Mouse (Mus musculus) megakaryocyte progenitor cell, adult 5-6 weeks (primary cell): ENCODE data around the gene Prss44. TPM values are rescaled to one million over a fixed set of nuclear protein-coding genes. Genes with fewer than 3 reads are reported as not detected.

ENCODE experiments used
- ATAC-seq: replicated peaks from 2 replicates; pipeline ENCODE4 v1.8.0; 2016; ENCODE audit warnings: mild to moderate bottlenecking, moderate TSS enrichment, inconsistent platforms; ENCODE audit not compliant: poor library complexity
- total RNA-seq, 2 experiments: library from RNA; stranded (forward) in 1 of 2; stranded (reverse) in 1 of 2; fragments of 157-497, 149-512 nt in 1 of 2; fragments of 200-1000 nt in 1 of 2; gene quantifications; 2 replicates each; pipeline versions ENCODE4 v1.2.3 to v1.2.4; 2015 to 2017

Gene Prss44
- total RNA-seq, 2 experiments from 2014 or later: not detected

- ATAC-seq: peak; percentile 84
Measured at GRCm38 (mm10) chr9:110825832-110826231, 12.0 kb downstream of the Prss44 start.

GRCm38 (mm10) chr9:110826390-110826789 lies 12.6 kb downstream of the Prss44 start, which contains the start of gene Prss43:
TSS of gene Prss43 (plus strand) at chr9:110826690.
- no peak for ATAC-seq

- peak; percentile 34; the same call in 1 of the 2 replicates for ATAC-seq
Measured at GRCm38 (mm10) chr9:110833021-110833420, 19.2 kb downstream of the Prss44 start.

GRCm38 (mm10) chr9:110834411-110834810 lies 20.6 kb downstream of the Prss44 start, which contains the start of gene Prss45:
TSS of gene Prss45 (plus strand) at chr9:110834588.
- ATAC-seq: no peak

GRCm38 (mm10) chr9:110834961-110835360 lies 21.2 kb downstream of the Prss44 start:
- ATAC-seq: no peak

- ATAC-seq: no peak
Measured at GRCm38 (mm10) chr9:110836112-110836511, 22.3 kb downstream of the Prss44 start.

GRCm38 (mm10) chr9:110840905-110841304 lies 27.1 kb downstream of the Prss44 start:
- peak; percentile 32; the same call in 1 of the 2 replicates for ATAC-seq

GRCm38 (mm10) chr9:110841438-110841837 lies 27.6 kb downstream of the Prss44 start:
- ATAC-seq: peak; percentile 69

- no peak for ATAC-seq
Measured at GRCm38 (mm10) chr9:110844206-110844605, 30.4 kb downstream of the Prss44 start, which contains the start of gene Prss46. TSS of gene Prss46 (plus strand) at chr9:110844506.

- no peak for ATAC-seq
Measured at GRCm38 (mm10) chr9:110849162-110849561, 35.4 kb downstream of the Prss44 start.

GRCm38 (mm10) chr9:110855903-110856302 lies 42.1 kb downstream of the Prss44 start:
- ATAC-seq: no peak

- ATAC-seq: no peak
Measured at GRCm38 (mm10) chr9:110856920-110857319, 43.1 kb downstream of the Prss44 start.

GRCm38 (mm10) chr9:110857781-110858472 lies 44.1 kb downstream of the Prss44 start, which contains the start of gene Prss50:
TSS of gene Prss50 (plus strand) at chr9:110857967.
- ATAC-seq: peak; percentile 50

GRCm38 (mm10) chr9:110858523-110858922 lies 44.7 kb downstream of the Prss44 start:
- no peak for ATAC-seq

- ATAC-seq: peak; percentile 81
Measured at GRCm38 (mm10) chr9:110858967-110859596, 45.3 kb downstream of the Prss44 start.

- ATAC-seq: peak; percentile 89
Measured at GRCm38 (mm10) chr9:110871030-110871429, 57.2 kb downstream of the Prss44 start.

Other genes with a start within 250 kb of the Prss44 start
- 2.0 and 4.3 TPM in 2 replicates for gene Nradd, start 189.5 kb upstream of the Prss44 start, total RNA-seq (2015)
- gene Nradd, start 189.5 kb upstream of the Prss44 start, total RNA-seq (2017): 1.9 and 2.2 TPM in 2 replicates
- 20.1 and 24.1 TPM in 2 replicates for gene Nbeal2, start 159.8 kb upstream of the Prss44 start, total RNA-seq (2015)
- gene Nbeal2, start 159.8 kb upstream of the Prss44 start, total RNA-seq (2017): 10.3 and 19.3 TPM in 2 replicates
- gene Ccdc12, start 157.5 kb upstream of the Prss44 start, total RNA-seq (2015): 98.7 and 112 TPM in 2 replicates
- gene Ccdc12, start 157.5 kb upstream of the Prss44 start, total RNA-seq (2017): 75.3 and 92.6 TPM in 2 replicates
- gene Myl3, start 72.1 kb upstream of the Prss44 start, total RNA-seq (2015): not detected in 2 replicates
- gene Myl3, start 72.1 kb upstream of the Prss44 start, total RNA-seq (2017): not detected in 2 replicates
- gene Pth1r, start 66.8 kb upstream of the Prss44 start, total RNA-seq (2015): 0.15 TPM in 1 of 2 replicates, not detected in the other
- gene Pth1r, start 66.8 kb upstream of the Prss44 start, total RNA-seq (2017): 0.92 TPM in 1 of 2 replicates, not detected in the other
- not detected in 2 replicates for gene Prss42, start 15.8 kb upstream of the Prss44 start, total RNA-seq (2015)
- not detected in 2 replicates for gene Prss42, start 15.8 kb upstream of the Prss44 start, total RNA-seq (2017)
- not detected in 2 replicates for gene Prss43, start 12.7 kb downstream of the Prss44 start, total RNA-seq (2015)
- gene Prss43, start 12.7 kb downstream of the Prss44 start, total RNA-seq (2017): not detected in 2 replicates
- gene Prss45, start 20.6 kb downstream of the Prss44 start, total RNA-seq (2015): not detected in 2 replicates
- not detected in 2 replicates for gene Prss45, start 20.6 kb downstream of the Prss44 start, total RNA-seq (2017)
- gene Prss46, start 30.5 kb downstream of the Prss44 start, total RNA-seq (2015): not detected in 2 replicates
- not detected in 2 replicates for gene Prss46, start 30.5 kb downstream of the Prss44 start, total RNA-seq (2017)
- gene Prss50, start 44.0 kb downstream of the Prss44 start, total RNA-seq (2015): 2.3 and 10.4 TPM in 2 replicates
- gene Prss50, start 44.0 kb downstream of the Prss44 start, total RNA-seq (2017): 1.4 and 1.6 TPM in 2 replicates
- 0.07 and 0.44 TPM in 2 replicates for gene Als2cl, start 65.9 kb downstream of the Prss44 start, total RNA-seq (2015)
- gene Als2cl, start 65.9 kb downstream of the Prss44 start, total RNA-seq (2017): 0.08 and 0.20 TPM in 2 replicates
- gene Tmie, start 66.1 kb downstream of the Prss44 start, total RNA-seq (2015): not detected in 2 replicates
- gene Tmie, start 66.1 kb downstream of the Prss44 start, total RNA-seq (2017): not detected in 2 replicates
- not detected in 2 replicates for gene Fam240a, start 102.9 kb downstream of the Prss44 start, total RNA-seq (2015)
- not detected in 2 replicates for gene Fam240a, start 102.9 kb downstream of the Prss44 start, total RNA-seq (2017)
- gene Tdgf1, start 132.2 kb downstream of the Prss44 start, total RNA-seq (2015): not detected in 2 replicates
- gene Tdgf1, start 132.2 kb downstream of the Prss44 start, total RNA-seq (2017): not detected in 2 replicates
- gene Lrrc2, start 137.6 kb downstream of the Prss44 start, total RNA-seq (2015): 0.35 TPM in 1 of 2 replicates, not detected in the other
- gene Lrrc2, start 137.6 kb downstream of the Prss44 start, total RNA-seq (2017): not detected in 2 replicates
- gene Rtp3, start 176.6 kb downstream of the Prss44 start, total RNA-seq (2015): not detected in 2 replicates
- not detected in 2 replicates for gene Rtp3, start 176.6 kb downstream of the Prss44 start, total RNA-seq (2017)
- gene Ltf, start 205.3 kb downstream of the Prss44 start, total RNA-seq (2015): 147 and 161 TPM in 2 replicates
- gene Ltf, start 205.3 kb downstream of the Prss44 start, total RNA-seq (2017): 168 and 196 TPM in 2 replicates
- gene Ccrl2, start 243.5 kb downstream of the Prss44 start, total RNA-seq (2015): 2.9 and 4.1 TPM in 2 replicates
- gene Ccrl2, start 243.5 kb downstream of the Prss44 start, total RNA-seq (2017): 3.9 and 8.9 TPM in 2 replicates